Mouse (Mus musculus) lung, postnatal 0 days (tissue): ENCODE data around the gene Slc7a8.

Experiments used
- CTCF ChIP-seq: IDR thresholded peaks from 2 replicates; pipeline ENCODE4 v1.5.1; 2016; ENCODE audit warnings: antibody characterized with exemption, mild to moderate bottlenecking
- EP300 ChIP-seq: IDR thresholded peaks from 2 replicates; pipeline ENCODE4 v1.6.1; 2016; ENCODE audit warnings: antibody characterized with exemption, mild to moderate bottlenecking, control low read depth

- TF ChIP-seq CTCF (no peak), EP300 (no peak)
These were observed 27.7 kb downstream of the Slc7a8 start for GRCm38 (mm10) chr14:54753986-54754601.
